Mouse (Mus musculus) cortical plate, adult 2 months (tissue): ENCODE data around the gene Capn15.

ENCODE experiments used
- CTCF ChIP-seq: fragments of 200-500 bp; IDR thresholded peaks from 2 replicates; pipeline ENCODE4 v1.5.1; 2011; ENCODE audit warnings: mild to moderate bottlenecking, control low read depth, low read length; ENCODE audit not compliant: insufficient read depth; ENCODE audit errors: extremely low read depth
- POLR2A ChIP-seq: fragments of 200-500 bp; IDR thresholded peaks from 2 replicates; pipeline ENCODE4 v1.6.1; 2011; ENCODE audit warnings: mild to moderate bottlenecking, low read length, control low read depth; ENCODE audit not compliant: insufficient read depth; ENCODE audit errors: extremely low read depth

GRCm38 (mm10) chr17:25941511-25942241, 43.9 kb downstream of the Capn15 start:
- TF ChIP-seq POLR2A (peak; percentile 52; the same call in 1 of the 2 replicates), CTCF (no peak)
